Mouse (Mus musculus) kidney, adult 2 months (tissue): ENCODE data around the gene Akt1. TPM values are rescaled to one million over a fixed set of nuclear protein-coding genes. Genes with fewer than 3 reads are reported as not detected.
A peak's percentile ranks its signal among the peaks of the same experiment; 100 is the strongest.

Experiments
- DNase-seq: peaks from one replicate; pipeline ENCODE4 v3.0.0; 2021
- H3K27ac ChIP-seq: fragments of 200-500 bp; 2 replicates; pipeline ENCODE4 v1.5.1; 2012; ENCODE audit warnings: low read depth, low read length, control low read depth, inconsistent platforms; ENCODE audit not compliant: insufficient read depth
- H3K27me3 ChIP-seq: fragments of 200-500 bp; replicated peaks from 2 replicates; pipeline ENCODE4 v1.6.1; 2012; ENCODE audit warnings: mild to moderate bottlenecking, moderate library complexity, low read length, inconsistent platforms; ENCODE audit not compliant: control insufficient read depth, insufficient read depth
- H3K36me3 ChIP-seq: fragments of 200-500 bp; 2 replicates; pipeline ENCODE4 v1.6.1; 2012; ENCODE audit warnings: mild to moderate bottlenecking, moderate library complexity, low read length, inconsistent platforms; ENCODE audit not compliant: control insufficient read depth, insufficient read depth
- H3K4me1 ChIP-seq: fragments of 200-500 bp; 2 replicates; pipeline ENCODE4 v1.6.1; 2011; ENCODE audit warnings: low read length; ENCODE audit not compliant: control insufficient read depth, insufficient read depth
- H3K4me3 ChIP-seq: fragments of 200-500 bp; 2 replicates; pipeline ENCODE4 v1.5.1; 2011; ENCODE audit warnings: mild to moderate bottlenecking, low read depth, low read length, control low read depth; ENCODE audit not compliant: insufficient read depth
- CTCF ChIP-seq: fragments of 200-500 bp; conservative IDR thresholded peaks from 2 replicates; pipeline ENCODE4 v1.5.1; 2011; ENCODE audit warnings: low read depth, mild to moderate bottlenecking, control low read depth, low read length, moderate library complexity, mixed read lengths; ENCODE audit not compliant: insufficient read depth, insufficient read length
- POLR2A ChIP-seq: fragments of 200-500 bp; IDR thresholded peaks from one replicate; pipeline ENCODE4 v1.6.1; 2011; ENCODE audit warnings: low read depth, low read length, control low read depth
- WGBS: fragments of 180-500 bp; shearing (Covaris S2); methylation state at CpG from one replicate; pipeline ENCODE4 v1.1.7; 2018; 5-methylcytosine and 5-hydroxymethylcytosine counted together
- polyA plus RNA-seq: library from polyadenylated mRNA; depleted of rRNA; stranded (reverse); fragments of >200 nt; gene quantifications from 2 replicates; pipeline ENCODE4 v1.2.3, GENCODE M21; 2012

The Akt1 gene
- polyA plus RNA-seq, 1 experiment = 90.6 TPM

DNA sequence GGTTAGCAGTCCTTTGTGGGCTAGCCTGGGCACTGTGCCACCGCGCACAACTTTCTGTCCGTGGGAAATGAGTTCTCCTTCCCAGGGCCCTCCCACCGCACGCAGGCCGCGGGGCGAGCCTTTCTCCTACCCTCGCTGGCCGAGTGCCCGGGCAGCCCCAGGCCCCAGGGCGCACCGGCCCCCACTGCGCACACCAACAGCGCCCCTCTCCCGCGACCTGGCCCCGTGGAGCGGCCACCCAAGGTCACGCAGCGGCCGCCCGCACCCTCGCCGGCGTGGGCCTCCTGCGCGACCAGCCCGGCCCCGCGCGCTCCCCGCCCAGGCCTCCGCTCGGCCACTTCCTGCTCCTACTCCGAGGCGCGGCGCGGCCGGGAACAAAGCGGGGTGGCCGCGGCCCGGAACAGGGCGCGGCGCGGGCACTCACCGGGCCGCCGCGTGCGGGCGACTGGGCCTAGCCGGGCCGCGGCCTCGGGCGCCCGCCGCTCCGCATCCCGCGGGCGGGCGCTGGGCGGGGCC lies 1.1 kb downstream of the Akt1 start:
- Histone ChIP-seq H3K27ac (peak overlapping the region; percentile 76; the same call in 1 of the 2 replicates), H3K27me3 (no peaks in the 10 kb centered on the region), H3K36me3 (no peaks in the 10 kb centered on the region), H3K4me1 (peaks cover 5% of the 10 kb centered on the region; the same call in 1 of the 2 replicates), H3K4me3 (peak overlapping the region; percentile 86)
- TF ChIP-seq CTCF = no peak
- no peak for TF ChIP-seq POLR2A
- WGBS = 4% methylated on average over 67 of the region's 68 CpGs
- DNase-seq = peak; percentile 53

DNA sequence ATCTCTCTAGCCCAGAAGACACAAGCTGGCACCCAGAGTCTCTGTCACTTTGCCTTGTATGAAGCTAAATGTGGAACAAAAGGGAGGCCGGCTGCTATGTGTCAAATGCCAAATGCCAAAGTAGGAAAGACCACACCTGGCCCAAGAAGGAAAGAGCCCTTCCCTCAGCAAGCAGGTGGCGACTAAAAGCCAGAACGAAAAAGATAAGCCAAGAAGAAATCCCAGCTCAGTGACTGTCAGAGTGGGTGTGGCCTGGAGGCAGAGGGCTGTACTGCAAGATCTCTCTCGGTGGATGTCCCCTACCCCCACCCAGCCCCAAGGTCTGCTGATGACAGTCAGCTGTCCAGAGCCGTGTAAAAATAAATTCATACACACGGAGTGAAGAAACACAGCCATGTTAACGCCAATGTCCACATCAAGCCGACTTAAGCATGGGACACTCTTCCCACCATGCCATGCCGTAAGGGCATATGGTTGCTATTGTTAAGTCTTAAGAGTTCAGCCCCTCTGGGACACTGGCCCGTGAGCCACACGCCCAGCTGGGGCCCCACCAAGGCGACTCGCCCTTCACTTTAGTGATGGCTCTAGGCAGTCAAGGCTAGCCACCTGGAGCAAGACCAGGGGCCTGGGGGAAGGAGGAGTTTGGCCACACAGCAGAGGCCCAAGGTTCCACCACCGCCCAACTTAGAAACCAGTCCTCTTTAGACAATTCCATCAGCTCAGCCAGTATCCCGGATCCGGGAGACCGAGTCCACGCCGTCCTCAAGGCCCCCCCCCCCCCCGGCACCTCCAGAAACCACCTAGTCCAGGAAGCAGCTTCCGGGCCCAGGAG lies 1.7 kb downstream of the Akt1 start:
- peaks cover 5% of the 10 kb centered on the region; the same call in 1 of the 2 replicates for H3K4me1 ChIP-seq
- WGBS = 7% methylated on average over 21 of the region's 21 CpGs
- H3K27me3 ChIP-seq = no peaks in the 10 kb centered on the region
- H3K4me3 ChIP-seq = peak overlapping the region; percentile 86
- 0 out of 2 replicates have a peak overlapping the region, but pooled peaks have one; percentile 76 for H3K27ac ChIP-seq
- DNase-seq = peak; percentile 27
- no peaks in the 10 kb centered on the region for H3K36me3 ChIP-seq
- TF ChIP-seq CTCF (no peak), POLR2A (no peak)

DNA sequence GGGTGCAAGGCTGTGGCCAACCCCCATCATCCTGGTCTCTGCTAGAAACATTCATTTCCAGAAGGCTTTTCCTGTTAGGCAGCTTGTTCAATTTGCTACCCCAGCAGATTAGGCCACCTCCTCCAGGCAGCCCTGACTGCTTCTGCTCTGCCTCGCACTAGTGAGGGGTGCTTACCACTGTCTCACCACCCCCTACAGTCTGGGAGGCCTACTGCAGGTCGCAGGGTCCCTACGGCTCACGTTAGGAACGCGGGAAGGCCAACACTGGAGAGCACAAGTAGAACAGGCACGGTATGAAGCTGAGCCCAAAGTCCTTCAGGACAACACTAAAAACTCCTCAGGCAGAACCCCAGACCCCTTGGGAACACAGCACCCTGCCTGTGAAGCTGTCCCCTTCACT lies 2.8 kb downstream of the Akt1 start:
- TF ChIP-seq CTCF = no peak; the same call in 1 of the 2 replicates
- no peak for TF ChIP-seq POLR2A
- no peaks in the 10 kb centered on the region for H3K27me3 ChIP-seq
- H3K4me1 ChIP-seq = peaks cover 5% of the 10 kb centered on the region; the same call in 1 of the 2 replicates
- H3K36me3 ChIP-seq = no peaks in the 10 kb centered on the region
- H3K27ac ChIP-seq = no peak overlapping the region
- WGBS = 81% methylated on average over 7 of the region's 7 CpGs
- no peak for DNase-seq
- no peak overlapping the region for H3K4me3 ChIP-seq

DNA sequence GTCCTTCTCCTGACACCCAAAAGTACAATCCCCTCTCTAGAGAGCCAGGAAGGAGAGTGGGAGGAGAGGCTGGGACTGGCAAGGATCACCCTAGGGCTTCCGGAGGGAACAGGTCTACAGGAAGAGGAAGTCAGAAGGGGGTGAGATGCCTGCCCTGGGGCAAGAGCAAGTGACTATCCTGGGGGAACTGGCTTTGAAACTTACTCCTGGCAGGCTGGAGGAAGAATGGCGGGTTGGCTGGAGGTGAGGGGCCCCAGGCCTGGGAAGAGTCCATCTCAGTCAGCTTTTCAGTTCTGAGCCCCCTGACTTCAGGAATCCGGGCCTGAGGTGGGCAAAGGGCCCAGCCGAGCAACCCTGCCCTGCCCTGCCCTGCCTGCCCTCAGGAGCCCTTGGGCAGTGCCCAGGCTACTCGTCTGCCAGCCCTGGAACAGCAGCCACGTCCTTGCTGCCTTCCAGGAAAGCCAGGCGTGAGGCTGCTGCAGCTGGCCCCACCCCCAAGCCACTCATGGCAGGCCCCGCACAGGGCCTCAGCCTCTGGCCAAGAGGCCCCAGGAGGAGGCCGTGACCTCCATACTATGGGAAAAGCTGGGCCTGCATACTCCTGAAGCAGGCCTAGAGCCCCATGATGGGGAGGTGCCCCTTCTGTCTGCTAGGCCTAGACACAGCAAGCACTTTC lies 3.8 kb downstream of the Akt1 start:
- WGBS = 30% methylated on average over 9 of the region's 9 CpGs
- no peaks in the 10 kb centered on the region for H3K36me3 ChIP-seq
- no peak overlapping the region for H3K27ac ChIP-seq
- peak; percentile 50 for DNase-seq
- TF ChIP-seq POLR2A = no peak
- no peak overlapping the region for H3K4me3 ChIP-seq
- H3K27me3 ChIP-seq = no peaks in the 10 kb centered on the region
- H3K4me1 ChIP-seq = peaks cover 5% of the 10 kb centered on the region; the same call in 1 of the 2 replicates

DNA sequence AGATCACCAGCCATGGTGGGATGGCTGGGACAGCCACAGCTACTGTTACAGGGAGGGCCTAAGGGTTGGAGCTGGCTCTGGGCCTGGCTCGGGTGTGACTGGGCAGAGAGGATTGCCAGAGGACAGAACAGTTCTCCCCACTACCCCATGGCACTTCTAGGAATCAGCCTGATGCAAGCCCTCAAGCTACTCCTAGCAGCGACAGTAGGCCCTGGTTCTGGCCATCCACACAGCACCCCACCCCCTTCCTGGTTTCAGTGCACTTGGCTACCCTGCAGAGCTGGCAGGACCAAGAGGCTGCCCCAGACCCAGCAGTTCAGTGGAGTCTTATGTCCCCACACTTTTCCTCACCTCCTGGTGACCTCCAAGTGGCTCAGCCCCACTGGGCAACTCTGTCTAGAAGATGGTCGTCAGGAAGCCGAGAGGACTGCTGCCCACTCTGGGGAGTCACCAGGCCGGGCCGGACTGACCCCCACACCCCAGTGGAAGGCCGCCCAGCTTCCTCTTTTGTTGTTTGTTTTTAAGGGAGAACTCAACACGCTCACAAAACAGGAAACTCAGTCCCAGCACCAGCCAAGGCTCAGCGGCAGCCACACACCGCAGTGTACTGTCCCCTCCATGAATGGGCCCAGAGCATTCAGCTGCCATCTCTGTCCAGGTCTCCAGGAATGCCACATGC lies 6.9 kb downstream of the Akt1 start:
- Histone ChIP-seq H3K36me3 (no peaks in the 10 kb centered on the region), H3K27me3 (no peaks in the 10 kb centered on the region), H3K4me3 (no peak overlapping the region), H3K4me1 (peaks cover 2% of the 10 kb centered on the region; the same call in 1 of the 2 replicates), H3K27ac (no peak overlapping the region)
- 50% methylated on average over 10 of the region's 10 CpGs for WGBS
- no peak for TF ChIP-seq CTCF
- TF ChIP-seq POLR2A = no peak
- DNase-seq = peak; percentile 46

DNA sequence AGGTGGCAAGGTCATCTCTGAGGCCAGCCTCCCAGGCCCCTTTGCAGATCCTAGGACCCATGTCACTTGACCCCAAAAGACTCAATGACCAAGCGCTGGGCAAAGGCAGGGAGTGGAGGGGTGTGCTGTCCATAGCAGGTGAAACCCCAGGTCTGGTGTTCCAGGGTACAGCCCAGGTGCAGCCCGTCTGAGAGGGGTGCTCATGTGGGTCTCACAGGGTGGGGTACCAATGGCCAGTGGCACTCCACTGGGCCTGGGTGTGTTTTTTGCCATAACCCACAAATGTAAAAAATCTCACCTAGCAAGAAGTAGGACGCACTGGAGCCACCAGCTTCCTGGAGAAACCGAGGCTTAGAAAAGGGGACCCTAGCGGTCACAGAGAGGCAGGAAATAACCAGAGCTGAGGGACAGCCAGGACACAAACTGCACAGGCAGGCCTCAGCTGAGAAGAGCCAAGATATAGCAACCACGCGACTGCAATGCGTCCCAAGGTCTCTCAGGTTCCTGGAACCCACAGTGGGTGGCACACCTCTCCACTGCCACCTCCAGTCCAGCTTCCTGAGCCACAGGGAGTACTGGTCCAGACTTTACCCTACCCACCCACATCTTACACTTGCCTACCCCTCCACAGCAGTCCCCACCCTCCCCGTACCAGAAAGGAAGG lies 8.7 kb downstream of the Akt1 start:
- no peak overlapping the region for H3K4me3 ChIP-seq
- no peak for TF ChIP-seq CTCF
- no peak for TF ChIP-seq POLR2A
- no peaks in the 10 kb centered on the region; the same call in 1 of the 2 replicates for H3K4me1 ChIP-seq
- no peaks in the 10 kb centered on the region for H3K27me3 ChIP-seq
- no peak overlapping the region for H3K27ac ChIP-seq
- no peak for DNase-seq
- no peaks in the 10 kb centered on the region for H3K36me3 ChIP-seq
- WGBS = 77% methylated on average over 9 of the region's 9 CpGs
